Mouse (Mus musculus): ENCODE measurements around the gene Gm6685. TPM values are rescaled to one million over a fixed set of nuclear protein-coding genes. Genes with fewer than 3 reads are reported as not detected.

The Gm6685 gene
- polyA plus RNA-seq, 1 experiment from 2014 or later, result not detected

Other genes starting within 250 kb of the Gm6685 start
- gene Ccdc85a, start 244.5 kb upstream of the Gm6685 start, polyA plus RNA-seq (2015; fragmentation: Nextera tagmentation; extraction: Ambion mirVana), result 20.4 and 24.7 TPM in 2 replicates